Mouse (Mus musculus) gastrocnemius, postnatal 14 days (tissue): Measurements from ENCODE around the gene Gm6871. TPM values are rescaled to one million over a fixed set of nuclear protein-coding genes. Genes with fewer than 3 reads are reported as not detected.

Experiments used
- total RNA-seq, 2 experiments: library from RNA; stranded (reverse); gene quantifications; 2 replicates each; pipeline ENCODE4 v1.2.3; 2021

Gm6871 gene
- total RNA-seq, 2 experiments from 2014 or later = not detected

Other genes with a start within 250 kb of the Gm6871 start
- gene AI987944, start 180.3 kb downstream of the Gm6871 start, total RNA-seq = 1 to 10 TPM; 7.8 to 10.0 TPM
- under 1 TPM; 0.04 to 0.06 TPM for gene Vmn2r57, start 125.0 kb downstream of the Gm6871 start, total RNA-seq
- under 1 TPM in 1 of 2 experiments, not detected in 1; 0.07 TPM for gene Gm20449, start 74.2 kb downstream of the Gm6871 start, total RNA-seq
- 1 to 10 TPM; 4.0 to 5.2 TPM for gene AW146154, start 73.8 kb downstream of the Gm6871 start, total RNA-seq
- gene 2610021A01Rik, start 25.6 kb upstream of the Gm6871 start, total RNA-seq = 1 to 10 TPM; 8.1 to 9.1 TPM
- gene Zfp788, start 59.5 kb upstream of the Gm6871 start, total RNA-seq = 1 to 10 TPM; 6.2 to 7.2 TPM